Comparison of ENCODE assay signal across 8 mouse cellular contexts in the genomic region with DNA sequence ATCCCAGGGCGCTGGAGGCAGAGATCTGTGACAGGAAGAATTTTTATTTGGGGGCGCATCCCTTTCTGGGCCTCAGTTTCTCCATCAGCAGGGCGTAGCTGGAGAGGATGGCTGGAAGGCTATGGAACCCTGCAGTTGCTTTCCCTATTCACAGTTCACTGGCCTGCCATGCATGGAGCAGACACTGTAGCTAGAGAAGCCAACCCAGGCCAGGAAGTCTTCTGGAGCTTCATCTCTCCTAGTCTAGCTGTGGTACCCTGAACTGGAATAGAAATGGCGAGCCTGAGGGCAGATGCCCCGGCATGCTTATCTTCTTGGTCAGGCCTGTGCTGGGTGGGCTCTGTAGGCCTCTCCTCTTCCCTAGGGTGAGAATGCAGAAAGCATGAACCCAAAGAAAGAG. TPM values are rescaled to one million over a fixed set of nuclear protein-coding genes. Genes with fewer than 3 reads are reported as not detected.
DNase-seq lines count a peak whose midpoint lies in the region; ATAC-seq and TF ChIP-seq lines count a peak whose summit lies in the region.

No protein-coding gene starts in this region.

- peaks cover 5% of the 10 kb centered on the region for H3K36me3 ChIP-seq in lung, postnatal 0 days (ENCODE audit: insufficient read depth, low read length)
- H3K36me3 ChIP-seq in forebrain, embryonic 16.5 days (ENCODE audit: control insufficient read depth, insufficient read depth), result no peaks in the 10 kb centered on the region
- H3K36me3 ChIP-seq in limb, embryonic 15.5 days, result 0 out of 2 replicates have a peak, but pooled peaks cover 3% of the 10 kb centered on the region
- no peaks in the 10 kb centered on the region for H3K36me3 ChIP-seq in stomach, embryonic 15.5 days

- peak overlapping the region; percentile 53 for H3K4me3 ChIP-seq in lung, postnatal 0 days (ENCODE audit: low read depth, low read length)
- H3K4me3 ChIP-seq in forebrain, embryonic 16.5 days (replicated peaks; ENCODE audit: low read length), result peak overlapping the region; percentile 53
- peak overlapping the region; percentile 46 for H3K4me3 ChIP-seq in limb, embryonic 15.5 days
- peak overlapping the region; percentile 53 for H3K4me3 ChIP-seq in stomach, embryonic 15.5 days (replicated peaks)

- H3K4me2 ChIP-seq in lung, postnatal 0 days (replicated peaks; ENCODE audit: low read depth, low read length), result peak overlapping the region; percentile 69
- H3K4me2 ChIP-seq in forebrain, embryonic 16.5 days (ENCODE audit: low read length), result peak overlapping the region; percentile 87
- H3K4me2 ChIP-seq in limb, embryonic 15.5 days, result peak overlapping the region; percentile 94
- H3K4me2 ChIP-seq in stomach, embryonic 15.5 days, result peak overlapping the region; percentile 85

- ATAC-seq in lung, postnatal 0 days, result no peak
- no peak for ATAC-seq in forebrain, embryonic 16.5 days
- no peak for ATAC-seq in limb, embryonic 15.5 days (ENCODE audit: insufficient number of reproducible peaks, low FRiP score, low TSS enrichment, low read depth)
- ATAC-seq in stomach, embryonic 15.5 days (ENCODE audit: insufficient read depth, low FRiP score, low read depth), result no peak

- H3K27me3 ChIP-seq in lung, postnatal 0 days (replicated peaks; ENCODE audit: insufficient read depth, low read length), result no peaks in the 10 kb centered on the region
- H3K27me3 ChIP-seq in forebrain, embryonic 16.5 days (replicated peaks; ENCODE audit: control insufficient read depth, insufficient read depth, low read length), result no peaks in the 10 kb centered on the region
- H3K27me3 ChIP-seq in limb, embryonic 15.5 days, result 0 out of 2 replicates have a peak, but pooled peaks cover 2% of the 10 kb centered on the region
- H3K27me3 ChIP-seq in stomach, embryonic 15.5 days (replicated peaks), result no peaks in the 10 kb centered on the region

- no peaks in the 10 kb centered on the region for H3K9me3 ChIP-seq in lung, postnatal 0 days (ENCODE audit: low read length)
- H3K9me3 ChIP-seq in forebrain, embryonic 16.5 days (ENCODE audit: control insufficient read depth, low read length), result no peaks in the 10 kb centered on the region
- no peaks in the 10 kb centered on the region for H3K9me3 ChIP-seq in limb, embryonic 15.5 days
- no peaks in the 10 kb centered on the region for H3K9me3 ChIP-seq in stomach, embryonic 15.5 days

- H3K4me1 ChIP-seq in lung, postnatal 0 days (ENCODE audit: insufficient read depth, low read depth, low read length), result peaks cover 3% of the 10 kb centered on the region; the same call in 1 of the 2 replicates
- H3K4me1 ChIP-seq in forebrain, embryonic 16.5 days (replicated peaks; ENCODE audit: control insufficient read depth, insufficient read depth, low read length), result 0 out of 2 replicates have a peak, but pooled peaks cover 3% of the 10 kb centered on the region
- peaks cover 13% of the 10 kb centered on the region for H3K4me1 ChIP-seq in limb, embryonic 15.5 days
- peaks cover 13% of the 10 kb centered on the region; the same call in 1 of the 2 replicates for H3K4me1 ChIP-seq in stomach, embryonic 15.5 days

- no peak for TF ChIP-seq CTCF in lung, postnatal 0 days (IDR thresholded peaks at IDR 0.05)

- no peak for DNase-seq in lung, postnatal 0 days (ENCODE audit: low spot score)
- DNase-seq in lung, postnatal 25 days (ENCODE audit: low spot score), result no peak
- DNase-seq in ovary, postnatal 10 days (ENCODE audit: low spot score), result no peak
- DNase-seq in urinary bladder, postnatal 36 days (ENCODE audit: low spot score in 2 of 2), result no peak
- no peak for DNase-seq in adrenal gland, postnatal 14 days

- peak overlapping the region; percentile 56 for H3K9ac ChIP-seq in lung, postnatal 0 days (replicated peaks; ENCODE audit: low read depth)
- H3K9ac ChIP-seq in forebrain, embryonic 16.5 days (replicated peaks; ENCODE audit: low read depth, low read length), result no peak overlapping the region
- H3K9ac ChIP-seq in limb, embryonic 15.5 days, result no peak overlapping the region
- H3K9ac ChIP-seq in stomach, embryonic 15.5 days, result no peak overlapping the region

- WGBS in lung, postnatal 0 days, result 51% methylated on average over 5 of the region's 5 CpGs
- 80% methylated on average over 5 of the region's 5 CpGs for WGBS in forebrain, embryonic 16.5 days
- 71% methylated on average over 5 of the region's 5 CpGs for WGBS in limb, embryonic 15.5 days
- WGBS in stomach, embryonic 15.5 days, result 60% methylated on average over 5 of the region's 5 CpGs

- no peak for TF ChIP-seq EP300 in lung, postnatal 0 days (IDR thresholded peaks at IDR 0.05)

- peak overlapping the region; percentile 76 for H3K27ac ChIP-seq in lung, postnatal 0 days (ENCODE audit: low read length)
- no peak overlapping the region for H3K27ac ChIP-seq in forebrain, embryonic 16.5 days (ENCODE audit: low read length)
- H3K27ac ChIP-seq in limb, embryonic 15.5 days, result no peak overlapping the region
- no peak overlapping the region for H3K27ac ChIP-seq in stomach, embryonic 15.5 days

RNA-seq across cellular contexts. Expression of gene Gpx3, which starts 1.1 kb away (rescaled TPM):
- 342 and 535 TPM in 2 replicates for polyA plus RNA-seq in lung, postnatal 0 days (2015; fragmentation: Nextera tagmentation; extraction: Ambion mirVana)
- 17.4 and 18.0 TPM in 2 replicates for polyA plus RNA-seq in forebrain, embryonic 16.5 days (2015; fragmentation: Nextera tagmentation; extraction: Ambion mirVana)
- 379 and 418 TPM in 2 replicates for polyA plus RNA-seq in limb, embryonic 15.5 days (2015; fragmentation: Nextera tagmentation; extraction: Ambion mirVana)
- 164 and 171 TPM in 2 replicates for polyA plus RNA-seq in stomach, embryonic 15.5 days (2015; fragmentation: Nextera tagmentation; extraction: Ambion mirVana)
- total RNA-seq in adrenal gland, postnatal 14 days (2021), result 308 and 532 TPM in 2 replicates

RNA-seq across cellular contexts. Expression of gene Hint1, which starts 37.2 kb away (rescaled TPM):
- 500 and 528 TPM in 2 replicates for polyA plus RNA-seq in lung, postnatal 0 days (2015; fragmentation: Nextera tagmentation; extraction: Ambion mirVana)
- polyA plus RNA-seq in forebrain, embryonic 16.5 days (2015; fragmentation: Nextera tagmentation; extraction: Ambion mirVana), result 685 and 697 TPM in 2 replicates
- 450 and 535 TPM in 2 replicates for polyA plus RNA-seq in limb, embryonic 15.5 days (2015; fragmentation: Nextera tagmentation; extraction: Ambion mirVana)
- polyA plus RNA-seq in stomach, embryonic 15.5 days (2015; fragmentation: Nextera tagmentation; extraction: Ambion mirVana), result 602 and 675 TPM in 2 replicates
- total RNA-seq in adrenal gland, postnatal 14 days (2021), result 379 and 380 TPM in 2 replicates

RNA-seq across cellular contexts. Expression of gene Lyrm7, which starts 42.6 kb away (rescaled TPM):
- 2.3 and 3.1 TPM in 2 replicates for polyA plus RNA-seq in lung, postnatal 0 days (2015; fragmentation: Nextera tagmentation; extraction: Ambion mirVana)
- 14.2 and 17.6 TPM in 2 replicates for polyA plus RNA-seq in forebrain, embryonic 16.5 days (2015; fragmentation: Nextera tagmentation; extraction: Ambion mirVana)
- 9.5 and 9.7 TPM in 2 replicates for polyA plus RNA-seq in limb, embryonic 15.5 days (2015; fragmentation: Nextera tagmentation; extraction: Ambion mirVana)
- polyA plus RNA-seq in stomach, embryonic 15.5 days (2015; fragmentation: Nextera tagmentation; extraction: Ambion mirVana), result 7.5 and 11.6 TPM in 2 replicates
- total RNA-seq in adrenal gland, postnatal 14 days (2021), result 18.5 and 26.0 TPM in 2 replicates

RNA-seq across cellular contexts. Expression of gene Tnip1, which starts 59.4 kb away (rescaled TPM):
- polyA plus RNA-seq in lung, postnatal 0 days (2015; fragmentation: Nextera tagmentation; extraction: Ambion mirVana), result 17.6 and 22.7 TPM in 2 replicates
- polyA plus RNA-seq in forebrain, embryonic 16.5 days (2015; fragmentation: Nextera tagmentation; extraction: Ambion mirVana), result 12.7 and 13.2 TPM in 2 replicates
- polyA plus RNA-seq in limb, embryonic 15.5 days (2015; fragmentation: Nextera tagmentation; extraction: Ambion mirVana), result 24.2 and 25.0 TPM in 2 replicates
- polyA plus RNA-seq in stomach, embryonic 15.5 days (2015; fragmentation: Nextera tagmentation; extraction: Ambion mirVana), result 20.0 and 20.5 TPM in 2 replicates
- total RNA-seq in adrenal gland, postnatal 14 days (2021), result 53.8 and 74.2 TPM in 2 replicates
